23 mouse cellular contexts compared by ENCODE assay signal in genomic region chr1:106064711-106065110, GRCm38 (mm10).
DNase-seq lines count a peak whose midpoint lies in the region; ATAC-seq and TF ChIP-seq lines count a peak whose summit lies in the region.
"Had no signal": no experiment of that assay in that cellular context is flagged by ENCODE, and none has a peak within 500 bp of the region (broad histone marks: within the 10 kb centered on the region; RNA-seq: fewer than 3 reads in every experiment).

No protein-coding gene starts in this region.

- no peak for ATAC-seq in lung, embryonic 14.5 days (ENCODE audit: insufficient read depth)
- ATAC-seq: forebrain, embryonic 13.5 days; intestine, postnatal 0 days; Patski had no signal

- TF ChIP-seq CTCF in lung, embryonic 14.5 days (IDR thresholded peaks at IDR 0.05; ENCODE audit: low read depth) = no peak

- WGBS in lung, embryonic 14.5 days = 59% methylated on average over 2 of the region's 2 CpGs
- 91% methylated on average over 2 of the region's 2 CpGs for WGBS in limb, embryonic 10.5 days

- no peak overlapping the region for H3K4me3 ChIP-seq in lung, embryonic 14.5 days (ENCODE audit: low read depth, low read length)
- no peak overlapping the region for H3K4me3 ChIP-seq in limb, embryonic 10.5 days
- H3K4me3 ChIP-seq: forebrain, embryonic 13.5 days; heart, embryonic 10.5 days; hindbrain, embryonic 15.5 days; layer of hippocampus, adult 2 months; neural tube, embryonic 15.5 days had no signal

- H3K4me1 ChIP-seq in lung, embryonic 14.5 days (ENCODE audit: insufficient read depth) = peaks cover 22% of the 10 kb centered on the region
- H3K4me1 ChIP-seq in limb, embryonic 10.5 days = 0 out of 2 replicates have a peak, but pooled peaks cover 4% of the 10 kb centered on the region
- H3K4me1 ChIP-seq: hindbrain, embryonic 15.5 days; neural tube, embryonic 15.5 days had no signal

- H3K4me2 ChIP-seq in lung, embryonic 14.5 days = peak overlapping the region; percentile 15; the same call in 1 of the 2 replicates
- H3K4me2 ChIP-seq: forebrain, embryonic 13.5 days; hindbrain, embryonic 15.5 days; neural tube, embryonic 15.5 days had no signal

- DNase-seq in heart, adult 11 months = peak; percentile 65
- no peak for DNase-seq in heart, adult 18-20 months
- peak; percentile 17 for DNase-seq in lung, embryonic 14.5 days
- DNase-seq in lung, postnatal 25 days (ENCODE audit: low spot score) = no peak
- DNase-seq in adrenal gland, postnatal 14 days = peak; percentile 52
- peak; percentile 15 for DNase-seq in limb, embryonic 10.5 days (ENCODE audit: low spot score)
- DNase-seq in urinary bladder, postnatal 25 days (ENCODE audit: low spot score) = no peak
- DNase-seq: cerebellum, adult 2 months; gastrocnemius, postnatal 36 days; heart, postnatal 4 days; kidney, postnatal 25 days; lung, adult 18-20 months; lung, postnatal 36 days; right cerebral cortex, postnatal 14 days had no signal

- H3K9me3 ChIP-seq in lung, embryonic 14.5 days (ENCODE audit: low read depth, low read length) = no peaks in the 10 kb centered on the region
- no peaks in the 10 kb centered on the region for H3K9me3 ChIP-seq in limb, embryonic 10.5 days (replicated peaks)
- H3K9me3 ChIP-seq: forebrain, embryonic 13.5 days; G1E; heart, embryonic 10.5 days; hindbrain, embryonic 15.5 days; neural tube, embryonic 15.5 days had no signal

- H3K9ac ChIP-seq in lung, embryonic 14.5 days = no peak overlapping the region
- H3K9ac ChIP-seq: forebrain, embryonic 13.5 days; hindbrain, embryonic 15.5 days; neural tube, embryonic 15.5 days had no signal

- H3K27me3 ChIP-seq in lung, embryonic 14.5 days (ENCODE audit: insufficient read depth, low read length) = no peaks in the 10 kb centered on the region
- H3K27me3 ChIP-seq in limb, embryonic 10.5 days (ENCODE audit: low read depth, poor library complexity, severe bottlenecking) = no peaks in the 10 kb centered on the region
- H3K27me3 ChIP-seq: CH12.LX; forebrain, embryonic 13.5 days; hindbrain, embryonic 15.5 days; neural tube, embryonic 15.5 days; Patski had no signal

- peak overlapping the region; percentile 42; the same call in 1 of the 2 replicates for H3K27ac ChIP-seq in lung, embryonic 14.5 days (ENCODE audit: low read depth)
- H3K27ac ChIP-seq in limb, embryonic 10.5 days = no peak overlapping the region
- H3K27ac ChIP-seq: forebrain, embryonic 13.5 days; heart, embryonic 10.5 days; hindbrain, embryonic 15.5 days; layer of hippocampus, adult 2 months; neural tube, embryonic 15.5 days had no signal

- no peaks in the 10 kb centered on the region for H3K36me3 ChIP-seq in lung, embryonic 14.5 days (ENCODE audit: insufficient read depth)
- no peaks in the 10 kb centered on the region for H3K36me3 ChIP-seq in limb, embryonic 10.5 days
- H3K36me3 ChIP-seq: G1E; heart, embryonic 10.5 days; hindbrain, embryonic 15.5 days; neural tube, embryonic 15.5 days had no signal

Comparison
In these comparisons a context has a peak if more than half of its experiments do, and no peak if none do; other contexts are left out.
1. DNase-seq: peak in heart, adult 11 months (single experiment), lung, embryonic 14.5 days (single experiment), adrenal gland, postnatal 14 days (single experiment) and limb, embryonic 10.5 days (single experiment); none in heart, adult 18-20 months (0 of 2), lung, postnatal 25 days (single experiment) and urinary bladder, postnatal 25 days (single experiment).